Mouse (Mus musculus) liver, postnatal 0 days (tissue): ENCODE results near the gene Ino80.

Source experiments
- CTCF ChIP-seq: sonication (generic); IDR thresholded peaks from 2 replicates; pipeline ENCODE4 v1.5.1; 2016; ENCODE audit warnings: antibody characterized with exemption, low read depth
- EP300 ChIP-seq: IDR thresholded peaks from 2 replicates; pipeline ENCODE4 v1.6.1; 2016; ENCODE audit warnings: antibody characterized with exemption, low read depth, mild to moderate bottlenecking

DNA sequence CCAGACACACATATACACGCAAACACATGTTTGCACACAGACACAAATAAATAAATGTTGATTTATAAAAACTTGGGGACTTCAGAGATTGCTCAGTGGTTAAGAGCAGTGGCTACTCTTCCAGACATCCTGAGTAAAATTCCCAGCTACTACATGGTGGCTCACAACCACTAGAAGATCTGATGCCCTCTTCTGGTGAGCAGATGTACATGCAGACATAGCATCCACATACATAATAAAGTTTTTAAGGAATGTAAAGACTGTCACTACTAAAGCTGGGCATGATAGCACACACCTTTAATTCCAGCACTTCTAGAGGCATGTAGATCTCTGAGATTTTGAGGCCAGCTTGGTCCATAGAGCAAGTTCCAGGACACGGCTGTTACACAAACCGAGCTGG is 16.5 kb downstream of the Ino80 start:
- TF ChIP-seq CTCF (peak; percentile 51), EP300 (no peak)
